ENCODE assay signal across 23 mouse cellular contexts in genomic region chr17:48334186-48334585, GRCm38 (mm10). TPM values are rescaled to one million over a fixed set of nuclear protein-coding genes. Genes with fewer than 3 reads are reported as not detected.
"Had no signal": no experiment of that assay in that cellular context is flagged by ENCODE, and none has a peak within 500 bp of the region (broad histone marks: within the 10 kb centered on the region; RNA-seq: fewer than 3 reads in every experiment).

No protein-coding gene starts in this region.

- ATAC-seq: forebrain, embryonic 13.5 days; forebrain, embryonic 14.5 days; forebrain, embryonic 15.5 days; forebrain, embryonic 16.5 days; forebrain, postnatal 0 days had no signal

- DNase-seq: cerebellum, adult 2 months; cerebellum, adult 8-10 months; cerebellum, adult 9-10 months; cerebellum, adult 9-11 months; cerebellum, postnatal 10 days; cerebellum, postnatal 25 days; cerebellum, postnatal 36 days; embryo, embryonic 11 days; forebrain, postnatal 0 days; gastrocnemius, adult 2 months; gastrocnemius, postnatal 10 days; gastrocnemius, postnatal 14 days; gastrocnemius, postnatal 25 days; gastrocnemius, postnatal 36 days; heart, adult 11 months; heart, adult 18-20 months; heart, adult 2 months had no signal

RNA-seq across cellular contexts. Expression of gene Trem2, which starts 12.0 kb away (rescaled TPM):
- total RNA-seq: common myeloid progenitor, adult 5-6 weeks had no signal

RNA-seq across cellular contexts. Expression of gene B430306N03Rik, which starts 18.2 kb away (rescaled TPM):
- total RNA-seq: gastrocnemius, adult 2 months; gastrocnemius, adult 8-10 months; gastrocnemius, postnatal 25 days had no signal

RNA-seq across cellular contexts. Expression of gene Treml1, which starts 25.5 kb away (rescaled TPM):
- total RNA-seq: forebrain, postnatal 0 days; gastrocnemius, adult 2 months; gastrocnemius, adult 8-10 months; gastrocnemius, postnatal 10 days; gastrocnemius, postnatal 14 days; gastrocnemius, postnatal 36 days had no signal

RNA-seq across cellular contexts. Expression of gene Treml2, which starts 34.9 kb away (rescaled TPM):
- total RNA-seq: gastrocnemius, adult 2 months had no signal
